Mouse (Mus musculus): ENCODE data around the gene Cyb5r3.

DNA sequence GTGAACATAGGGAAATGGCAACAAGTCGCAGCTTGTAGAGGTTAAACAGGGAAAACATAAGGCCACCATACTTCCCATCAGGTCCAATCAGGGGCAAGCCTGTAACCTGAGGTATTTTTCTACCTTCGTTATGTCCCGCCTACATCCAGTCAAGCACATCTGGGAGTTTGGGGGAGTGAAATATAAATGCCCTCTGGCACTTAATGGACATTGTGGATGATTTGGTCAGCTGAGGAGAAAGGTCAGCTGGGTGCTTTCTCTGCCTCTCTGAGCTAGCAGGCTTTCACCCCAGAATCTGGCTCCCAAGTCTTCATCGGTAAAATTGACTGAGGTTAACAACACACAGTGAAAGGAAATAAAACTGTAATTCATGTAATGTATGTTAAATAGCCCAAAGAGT lies 21.0 kb upstream of the Cyb5r3 start:
- no peak for TF ChIP-seq POLR2A (IDR thresholded peaks at IDR 0.05; ENCODE audit: borderline replicate concordance, low read depth, low read length)
- no peak for TF ChIP-seq CTCF (IDR thresholded peaks at IDR 0.05; ENCODE audit: low read depth, low read length)

Data from bone marrow macrophage, adult 2 months (primary cell).